Mouse (Mus musculus) common myeloid progenitor, adult 5-6 weeks (primary cell): ENCODE data around the gene Tpd52l2. TPM values are rescaled to one million over a fixed set of nuclear protein-coding genes. Genes with fewer than 3 reads are reported as not detected.

ENCODE experiments used
- ATAC-seq: replicated peaks from 2 replicates; pipeline ENCODE4 v1.8.0; 2016; ENCODE audit warnings: low read depth, mild to moderate bottlenecking, moderate TSS enrichment, inconsistent platforms; ENCODE audit not compliant: poor library complexity, severe bottlenecking
- total RNA-seq: library from RNA; stranded (forward); fragments of 200-1000, 187-1606 nt; gene quantifications from 2 replicates; pipeline ENCODE4 v1.2.3, GENCODE M21; 2017

Gene Tpd52l2
- total RNA-seq, 1 experiment from 2014 or later = 148 TPM

DNA sequence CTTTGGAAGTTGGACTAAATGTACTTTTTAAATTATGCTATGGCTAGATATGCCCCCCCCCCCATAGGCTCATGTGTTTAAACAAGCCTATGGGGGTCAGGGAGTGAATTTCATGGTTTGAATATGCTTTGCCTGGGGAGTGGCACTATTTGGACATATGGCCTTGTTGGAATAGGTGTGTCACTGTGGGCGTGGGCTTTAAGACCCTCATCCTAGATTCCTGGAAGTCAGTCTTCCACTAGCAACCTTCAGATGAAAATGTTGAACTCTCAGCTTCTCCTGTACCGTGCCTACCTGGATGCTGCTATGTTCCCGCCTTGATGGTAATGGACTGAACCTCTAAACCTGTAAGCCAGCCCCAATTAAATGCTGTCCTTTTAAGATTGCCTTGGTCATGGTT, 35.6 kb downstream of the Tpd52l2 start:
- no peak for ATAC-seq

- ATAC-seq = peak; percentile 67
Measured at GRCm38 (mm10) chr2:181536410-181536809, 39.5 kb downstream of the Tpd52l2 start.

DNA sequence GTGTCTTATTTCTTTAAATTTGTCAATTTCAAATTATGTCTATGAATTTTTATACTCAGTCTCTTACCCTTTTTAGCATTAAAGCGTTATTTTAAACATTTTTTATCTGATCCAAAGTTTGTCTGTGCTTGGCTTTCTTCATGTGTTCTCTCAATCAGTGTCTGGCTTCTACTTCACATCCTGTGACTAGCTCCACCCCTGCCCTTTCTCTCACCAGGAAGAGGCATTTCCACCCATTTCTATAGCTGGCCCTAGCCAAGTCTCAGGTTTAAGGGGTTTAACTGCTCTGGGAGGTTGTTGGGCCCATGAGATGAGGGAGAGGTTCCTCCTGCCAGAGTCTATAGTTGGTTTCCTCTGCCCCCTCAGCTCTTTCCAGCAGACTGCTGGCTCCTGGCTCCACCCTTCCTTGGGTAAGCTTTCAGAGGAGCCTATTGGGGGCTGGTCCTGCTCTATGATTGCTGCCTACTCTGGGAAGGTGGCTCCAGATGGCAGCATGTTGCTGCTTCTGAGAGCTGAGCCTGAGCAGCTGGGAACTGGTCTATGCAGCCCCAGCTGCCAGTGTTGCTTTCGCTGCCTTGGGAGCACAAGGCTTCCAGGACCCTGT, 40.6 kb downstream of the Tpd52l2 start:
- ATAC-seq = peak; percentile 82

- no peak for ATAC-seq
Measured at GRCm38 (mm10) chr2:181541761-181542380, 44.9 kb downstream of the Tpd52l2 start.

DNA sequence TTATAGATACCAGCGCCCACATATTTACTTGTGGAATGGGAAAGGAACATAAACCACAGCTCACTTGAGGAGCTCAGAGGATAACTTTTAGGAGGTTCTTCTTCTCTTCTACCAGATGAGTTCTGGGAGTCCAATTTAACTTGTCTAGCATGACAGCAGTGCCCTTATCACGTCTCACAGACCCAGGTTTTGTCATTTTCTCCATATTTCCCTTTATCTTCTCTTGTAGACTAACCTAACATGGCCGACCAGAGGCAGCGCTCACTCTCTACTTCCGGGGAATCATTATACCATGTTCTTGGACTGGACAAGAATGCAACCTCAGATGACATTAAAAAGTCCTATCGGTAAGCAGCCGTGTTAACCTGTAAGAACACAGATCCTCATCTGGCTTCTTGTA, 49.2 kb downstream of the Tpd52l2 start:
- ATAC-seq = peak; percentile 27; the same call in 1 of the 2 replicates

DNA sequence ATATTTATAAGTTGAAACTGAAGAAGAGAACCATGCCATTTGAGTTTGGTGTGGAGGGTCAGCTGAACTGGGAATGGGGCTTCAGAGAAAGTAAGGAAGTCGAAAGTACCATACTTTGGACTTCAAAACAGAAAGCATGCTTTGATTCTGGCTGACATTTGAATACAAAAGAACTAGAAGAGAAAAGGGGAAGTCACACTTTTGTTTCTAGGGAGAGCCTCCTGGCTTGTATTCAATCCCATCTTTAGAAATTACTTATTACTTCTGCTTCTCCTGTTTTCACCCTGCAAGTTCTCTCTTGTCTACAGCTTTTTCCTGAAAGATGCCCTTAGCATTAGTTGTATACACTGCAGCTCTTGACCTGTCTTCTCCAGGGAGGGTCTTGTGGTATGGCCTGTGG, 51.3 kb downstream of the Tpd52l2 start:
- peak; percentile 61 for ATAC-seq

DNA sequence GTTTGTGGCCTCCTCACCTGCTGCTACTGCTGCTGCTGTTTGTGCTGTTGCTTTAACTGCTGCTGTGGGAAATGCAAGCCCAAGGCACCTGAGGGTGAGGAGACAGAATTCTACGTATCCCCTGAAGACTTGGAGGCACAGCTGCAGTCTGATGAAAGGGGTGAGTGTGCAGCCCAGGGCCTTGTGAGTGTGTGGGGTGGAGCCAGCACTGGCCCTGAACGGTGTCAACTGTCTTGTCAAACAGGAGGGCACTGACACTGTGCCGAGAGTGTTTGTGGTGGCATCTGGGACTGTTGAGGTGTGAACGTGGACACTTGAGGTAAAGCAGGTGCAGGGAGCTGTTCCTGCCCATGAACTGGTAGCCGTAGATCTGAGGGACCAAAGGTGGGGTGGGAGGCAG, 51.7 kb downstream of the Tpd52l2 start:
- ATAC-seq = peak; percentile 1; the same call in 1 of the 2 replicates

DNA sequence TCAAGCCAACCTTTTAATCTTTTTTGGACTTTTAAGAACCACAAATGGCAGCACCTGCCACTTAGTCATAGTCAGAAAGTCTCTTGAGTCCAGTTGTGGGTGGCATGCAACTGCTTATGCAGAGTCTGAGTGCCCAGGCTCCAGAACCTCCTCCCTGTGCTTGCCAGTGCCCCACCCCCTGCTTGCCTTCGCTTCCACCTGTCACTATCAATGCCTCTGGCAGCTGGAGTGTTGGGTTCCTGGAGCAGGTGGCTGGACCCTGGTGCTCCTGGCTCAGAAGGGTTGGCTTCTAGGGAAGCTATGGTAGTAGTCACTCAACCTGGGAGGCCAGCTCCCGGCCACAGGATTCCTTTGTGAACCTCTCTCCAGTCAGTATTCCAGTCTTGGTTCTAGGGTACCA, 53.3 kb downstream of the Tpd52l2 start:
- no peak for ATAC-seq

DNA sequence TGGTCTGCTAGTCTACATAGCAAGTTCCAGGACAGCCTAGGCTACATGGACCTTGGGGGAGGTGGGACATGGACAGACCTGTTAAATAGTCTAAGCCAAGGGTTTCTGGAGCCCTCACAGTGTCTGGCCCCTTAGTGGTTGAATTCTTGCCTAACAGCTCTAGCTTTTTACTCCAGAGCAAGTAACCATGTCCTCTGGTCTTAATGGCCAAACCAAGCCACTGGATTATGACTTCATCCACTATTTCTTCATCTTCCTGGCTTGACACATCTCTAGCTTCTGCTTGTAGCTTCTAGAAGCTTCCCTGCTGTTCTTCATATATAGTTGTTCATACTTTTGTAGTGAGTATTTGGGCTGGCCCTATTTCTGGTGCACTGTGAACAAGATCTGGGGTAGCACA, 56.8 kb downstream of the Tpd52l2 start:
- no peak for ATAC-seq

- ATAC-seq = no peak
Measured at GRCm38 (mm10) chr2:181567338-181567737, 70.4 kb downstream of the Tpd52l2 start.

Other genes with a start within 250 kb of the Tpd52l2 start
- gene Gmeb2, start 209.1 kb upstream of the Tpd52l2 start, total RNA-seq = 8.3 and 19.7 TPM in 2 replicates
- gene Stmn3, start 182.6 kb upstream of the Tpd52l2 start, total RNA-seq = not detected in 2 replicates
- gene Rtel1, start 177.4 kb upstream of the Tpd52l2 start, total RNA-seq = 43.2 and 54.8 TPM in 2 replicates
- 34.4 and 38.0 TPM in 2 replicates for gene Zgpat, start 132.2 kb upstream of the Tpd52l2 start, total RNA-seq
- gene Arfrp1, start 131.7 kb upstream of the Tpd52l2 start, total RNA-seq = 39.3 and 82.5 TPM in 2 replicates
- 9.2 and 30.3 TPM in 2 replicates for gene Lime1, start 117.1 kb upstream of the Tpd52l2 start, total RNA-seq
- gene Zbtb46, start 37.7 kb upstream of the Tpd52l2 start, total RNA-seq = 7.5 and 8.9 TPM in 2 replicates
- gene Abhd16b, start 3.9 kb upstream of the Tpd52l2 start, total RNA-seq = not detected in 2 replicates
- gene Dnajc5, start 23.3 kb downstream of the Tpd52l2 start, total RNA-seq = 30.1 and 31.7 TPM in 2 replicates
- 50.7 and 75.4 TPM in 2 replicates for gene Uckl1, start 87.8 kb downstream of the Tpd52l2 start, total RNA-seq
- 79.0 and 94.9 TPM in 2 replicates for gene Prpf6, start 94.7 kb downstream of the Tpd52l2 start, total RNA-seq
- gene Zfp512b, start 95.7 kb downstream of the Tpd52l2 start, total RNA-seq = 16.3 and 26.4 TPM in 2 replicates
- 0.87 and 1.8 TPM in 2 replicates for gene Samd10, start 102.1 kb downstream of the Tpd52l2 start, total RNA-seq
- not detected in 2 replicates for gene Gm29797, start 159.9 kb downstream of the Tpd52l2 start, total RNA-seq
- not detected in 2 replicates for gene Sox18, start 174.5 kb downstream of the Tpd52l2 start, total RNA-seq
- 3.3 and 9.6 TPM in 2 replicates for gene Tcea2, start 183.2 kb downstream of the Tpd52l2 start, total RNA-seq
- 67.5 and 113 TPM in 2 replicates for gene Rgs19, start 196.8 kb downstream of the Tpd52l2 start, total RNA-seq
- not detected in 2 replicates for gene Lkaaear1, start 201.3 kb downstream of the Tpd52l2 start, total RNA-seq
- not detected in 2 replicates for gene Oprl1, start 217.9 kb downstream of the Tpd52l2 start, total RNA-seq